Mouse (Mus musculus): ENCODE results near the gene Macf1.

- TF ChIP-seq POLR2A (IDR thresholded peaks at IDR 0.05; ENCODE audit: insufficient read length, low read depth) (no peak), POLR2AphosphoS2 (IDR thresholded peaks at IDR 0.05; ENCODE audit: insufficient read length, low read depth) (no peak), TCF12 (IDR thresholded peaks at IDR 0.05; ENCODE audit: insufficient read depth, poor library complexity, severe bottlenecking) (no peak), MYOG (IDR thresholded peaks at IDR 0.05; ENCODE audit: control insufficient read depth in 1 of 3, insufficient read depth in 1 of 3, insufficient read length in 2 of 3, low read depth in 2 of 3) (peak in 1 of 3 experiments; percentile 33), MAX (IDR thresholded peaks at IDR 0.05; ENCODE audit: low read depth) (no peak), SRF (IDR thresholded peaks at IDR 0.05; ENCODE audit: control insufficient read depth, insufficient read length, low read depth) (no peak)
Observed at GRCm38 (mm10) chr4:123633370-123633769, 50.8 kb downstream of the Macf1 start.
